Mouse (Mus musculus): ENCODE data around the gene Mapk14.

Gene Mapk14

GRCm38 (mm10) chr17:28785036-28785435, 93.9 kb downstream of the Mapk14 start:
- no peak for DNase-seq

- no peak for DNase-seq
These were observed 96.4 kb downstream of the Mapk14 start for GRCm38 (mm10) chr17:28787507-28787906.

GRCm38 (mm10) chr17:28797031-28797430, 105.9 kb downstream of the Mapk14 start:
- DNase-seq = no peak

All from cerebellum, postnatal 10 days (tissue).